16 mouse cellular contexts compared by ENCODE assay signal in genomic region chr2:72525556-72525955, GRCm38 (mm10).
"Had no signal": no experiment of that assay in that cellular context is flagged by ENCODE, and none has a peak within 500 bp of the region (broad histone marks: within the 10 kb centered on the region; RNA-seq: fewer than 3 reads in every experiment).

No protein-coding gene starts in this region.

- H3K27me3 ChIP-seq: stomach, embryonic 15.5 days had no signal

- H3K4me3 ChIP-seq: neural tube, embryonic 13.5 days; neural tube, embryonic 15.5 days; stomach, embryonic 15.5 days had no signal

- H3K27ac ChIP-seq: neural tube, embryonic 13.5 days; neural tube, embryonic 15.5 days; stomach, embryonic 15.5 days; stomach, postnatal 0 days had no signal

- H3K4me2 ChIP-seq: neural tube, embryonic 13.5 days; neural tube, embryonic 15.5 days; stomach, embryonic 15.5 days had no signal

- H3K36me3 ChIP-seq: neural tube, embryonic 13.5 days; neural tube, embryonic 15.5 days; stomach, embryonic 15.5 days had no signal

- DNase-seq: retina, postnatal 1 day; right cerebral cortex, adult 18-20 months; right cerebral cortex, postnatal 14 days; right cerebral cortex, postnatal 25 days; right cerebral cortex, postnatal 4 days; spleen, adult 18-20 months; thymus, adult 18-20 months; thymus, adult 2 months; thymus, postnatal 14 days; thymus, postnatal 25 days; thymus, postnatal 36 days; thymus, postnatal 4 days had no signal

- H3K9me3 ChIP-seq: neural tube, embryonic 13.5 days; neural tube, embryonic 15.5 days; stomach, embryonic 15.5 days had no signal

- H3K9ac ChIP-seq: neural tube, embryonic 13.5 days; neural tube, embryonic 15.5 days; stomach, embryonic 15.5 days had no signal
